Mouse (Mus musculus) liver, embryonic 14.5 days (tissue): ENCODE measurements around the gene Xpnpep2. TPM values are rescaled to one million over a fixed set of nuclear protein-coding genes. Genes with fewer than 3 reads are reported as not detected.

Experiments used
- ATAC-seq: fragments of 200-750 bp; cut with Nextera tagmentation; 2 replicates; pipeline ENCODE4 v1.8.0; 2017; ENCODE audit warnings: moderate number of reproducible peaks, mild to moderate bottlenecking, moderate library complexity; ENCODE audit not compliant: insufficient read depth
- DNase-seq, 3 experiments: peaks; one replicate each; pipeline ENCODE4 v3.0.0-alpha.2; 2012 to 2013; ENCODE audit warnings: low read depth in 3 of 3, low spot score in 3 of 3
- H3K27ac ChIP-seq: fragments of 300-500 bp; sonication (generic); 2 replicates; pipeline ENCODE4 v1.5.1; 2014; ENCODE audit warnings: moderate library complexity, mild to moderate bottlenecking, control low read depth, inconsistent platforms
- H3K27me3 ChIP-seq: fragments of 300-500 bp; sonication (generic); 2 replicates; pipeline ENCODE4 v1.6.1; 2014; ENCODE audit warnings: mild to moderate bottlenecking, low read length, moderate library complexity; ENCODE audit not compliant: control insufficient read depth, insufficient read depth
- H3K36me3 ChIP-seq: fragments of 300-500 bp; sonication (generic); replicated peaks from 2 replicates; pipeline ENCODE4 v1.6.1; 2014; ENCODE audit warnings: low read depth; ENCODE audit not compliant: control insufficient read depth, insufficient read depth
- H3K4me1 ChIP-seq, 2 experiments: fragments of 200-500 bp in 1 of 2; fragments of 300-500 bp in 1 of 2; sonication (generic) in 1 of 2; replicated peaks; 2 replicates each; pipeline ENCODE4 v1.6.1; 2012 to 2014; ENCODE audit warnings: antibody characterized with exemption in 1 of 2, inconsistent platforms in 1 of 2, low read length in 1 of 2; ENCODE audit not compliant: control insufficient read depth in 2 of 2, insufficient read depth in 2 of 2
- H3K4me2 ChIP-seq: fragments of 300-500 bp; sonication (generic); 2 replicates; pipeline ENCODE4 v1.6.1; 2014; ENCODE audit warnings: low read depth, mild to moderate bottlenecking, control low read depth, moderate library complexity
- H3K4me3 ChIP-seq, 2 experiments: fragments of 200-500 bp in 1 of 2; fragments of 300-500 bp in 1 of 2; sonication (generic) in 1 of 2; 2 replicates each; pipeline ENCODE4 v1.5.1; 2012 to 2014; ENCODE audit warnings: low read depth in 2 of 2, low read length in 2 of 2, mild to moderate bottlenecking in 2 of 2, control low read depth in 1 of 2, inconsistent platforms in 1 of 2, moderate library complexity in 1 of 2; ENCODE audit not compliant: insufficient read depth in 1 of 2
- H3K9ac ChIP-seq: fragments of 300-500 bp; sonication (generic); replicated peaks from 2 replicates; pipeline ENCODE4 v1.6.1; 2014; ENCODE audit warnings: mild to moderate bottlenecking, control low read depth, moderate library complexity
- H3K9me3 ChIP-seq: fragments of 300-500 bp; sonication (generic); 2 replicates; pipeline ENCODE4 v1.6.1; 2016; ENCODE audit warnings: low read length, mixed read lengths; ENCODE audit not compliant: control insufficient read depth
- CTCF ChIP-seq: IDR thresholded peaks from 2 replicates; pipeline ENCODE4 v1.5.1; 2016; ENCODE audit warnings: antibody characterized with exemption, low read depth, control low read depth
- EP300 ChIP-seq: IDR thresholded peaks from 2 replicates; pipeline ENCODE4 v1.6.1; 2016; ENCODE audit warnings: antibody characterized with exemption, low read depth
- WGBS: fragments of 180-500 bp; shearing (Covaris S2); extraction: QIAGEN DNeasy Blood & Tissue Kit; methylation state at CpG from one replicate; pipeline ENCODE4 v1.1.7; 2014; ENCODE audit not compliant: insufficient replicate concordance; 5-methylcytosine and 5-hydroxymethylcytosine counted together
- polyA plus RNA-seq, 2 experiments: library from polyadenylated mRNA; depleted of rRNA in 1 of 2; stranded (reverse) in 1 of 2; unstranded in 1 of 2; fragments of >200 nt; fragmentation: Nextera tagmentation in 1 of 2; extraction: Ambion mirVana in 1 of 2; gene quantifications; 2 replicates each; pipeline versions ENCODE4 v1.2.1 to v1.2.3; 2012 to 2014

Gene Xpnpep2
- polyA plus RNA-seq, 2 experiments, result 0.01 to 0.23 TPM

DNA sequence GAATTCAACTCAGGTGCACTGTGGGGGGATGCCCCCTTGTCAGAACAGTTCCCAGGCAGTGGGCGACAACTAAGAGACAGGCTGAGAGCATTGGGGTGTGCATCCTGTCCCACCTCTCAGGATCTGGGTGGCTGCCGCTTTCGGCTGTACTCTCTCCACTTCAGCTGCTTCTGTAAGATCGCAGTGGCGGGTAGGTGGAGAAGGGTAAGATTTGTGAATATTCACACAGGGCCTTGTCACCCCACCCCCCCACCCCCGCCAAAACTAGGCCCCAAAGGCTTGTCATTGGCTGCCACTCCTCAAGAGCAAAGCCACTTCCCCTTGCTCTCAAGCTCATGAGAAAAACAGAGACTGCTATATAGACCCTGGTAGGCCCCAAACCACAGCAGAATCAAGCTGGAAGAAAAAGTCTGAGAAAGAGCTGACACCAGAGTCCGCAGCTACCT lies 39.2 kb downstream of the Xpnpep2 start:
- H3K4me3 ChIP-seq, result peak overlapping the region; percentile 21 to 45; a peak in 2 of 4 replicates
- peaks cover under 1 to 11% of the 10 kb centered on the region in 2 experiments for H3K4me1 ChIP-seq
- no peak overlapping the region for H3K9ac ChIP-seq
- H3K27ac ChIP-seq, result no peak overlapping the region
- TF ChIP-seq EP300 (no peak), CTCF (no peak)
- no peak for ATAC-seq
- peak overlapping the region; percentile 26 for H3K4me2 ChIP-seq
- 29% methylated on average over 7 of the region's 7 CpGs for WGBS
- no peaks in the 10 kb centered on the region for H3K36me3 ChIP-seq
- H3K9me3 ChIP-seq, result no peaks in the 10 kb centered on the region
- no peaks in the 10 kb centered on the region for H3K27me3 ChIP-seq
- DNase-seq, result no peak

DNA sequence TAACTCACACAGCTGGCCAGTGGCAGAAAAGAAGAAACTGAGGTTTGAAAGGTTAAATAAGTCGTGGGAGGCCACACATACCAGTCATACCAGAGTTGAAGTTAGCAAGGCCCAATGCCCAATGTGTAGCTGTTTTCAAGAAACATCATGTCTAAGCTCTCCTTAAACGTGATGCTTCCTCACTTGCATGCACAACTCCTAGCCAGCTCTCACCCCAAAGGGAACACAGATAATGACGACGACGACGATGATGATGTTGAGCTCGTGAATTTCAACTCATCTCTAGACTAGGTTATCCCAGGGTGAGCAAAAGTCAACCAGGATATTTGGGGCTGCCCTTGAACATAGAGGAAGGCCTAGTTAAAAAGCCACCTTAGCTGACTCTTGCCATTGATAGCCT lies 43.6 kb downstream of the Xpnpep2 start:
- Histone ChIP-seq H3K27me3 (no peaks in the 10 kb centered on the region), H3K4me1 (peaks cover 17 to 21% of the 10 kb centered on the region in 2 experiments), H3K27ac (no peak overlapping the region), H3K4me3 (no peak overlapping the region), H3K9ac (no peak overlapping the region), H3K9me3 (no peaks in the 10 kb centered on the region), H3K36me3 (no peaks in the 10 kb centered on the region), H3K4me2 (no peak overlapping the region)
- DNase-seq (no peak), ATAC-seq (no peak)
- 47% methylated on average over 7 of the region's 7 CpGs for WGBS
- TF ChIP-seq CTCF, result no peak
- TF ChIP-seq EP300, result no peak

DNA sequence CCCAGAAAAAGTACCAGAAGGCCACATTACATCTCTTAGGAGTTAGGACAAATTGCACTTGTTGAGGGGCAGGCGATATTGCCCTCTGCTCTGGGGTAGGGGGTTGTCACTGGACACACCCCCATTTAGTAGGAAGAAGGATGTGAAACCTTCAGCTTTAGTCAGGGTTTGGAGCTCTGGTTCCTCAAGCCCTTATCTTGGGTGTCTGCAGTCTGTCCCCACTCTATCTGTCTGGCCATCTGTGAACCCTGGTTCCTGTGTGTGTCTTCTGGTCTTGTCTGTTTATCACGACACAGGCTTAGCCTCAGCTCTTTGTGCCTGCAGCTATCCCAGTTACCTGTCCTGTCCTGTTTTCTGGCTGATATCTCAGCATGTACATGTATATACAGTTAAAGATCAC lies 44.9 kb downstream of the Xpnpep2 start:
- no peak for TF ChIP-seq CTCF
- TF ChIP-seq EP300, result peak; percentile 88
- Histone ChIP-seq H3K4me1 (peaks cover 17 to 21% of the 10 kb centered on the region in 2 experiments), H3K9me3 (no peaks in the 10 kb centered on the region), H3K9ac (no peak overlapping the region), H3K4me3 (no peak overlapping the region), H3K27me3 (no peaks in the 10 kb centered on the region), H3K27ac (no peak overlapping the region), H3K36me3 (no peaks in the 10 kb centered on the region), H3K4me2 (peak overlapping the region; percentile 26)
- DNase-seq (peak; percentile 58 to 68 (median 65)), ATAC-seq (peak; percentile 95)
- 16% methylated on average over 2 of the region's 2 CpGs for WGBS

DNA sequence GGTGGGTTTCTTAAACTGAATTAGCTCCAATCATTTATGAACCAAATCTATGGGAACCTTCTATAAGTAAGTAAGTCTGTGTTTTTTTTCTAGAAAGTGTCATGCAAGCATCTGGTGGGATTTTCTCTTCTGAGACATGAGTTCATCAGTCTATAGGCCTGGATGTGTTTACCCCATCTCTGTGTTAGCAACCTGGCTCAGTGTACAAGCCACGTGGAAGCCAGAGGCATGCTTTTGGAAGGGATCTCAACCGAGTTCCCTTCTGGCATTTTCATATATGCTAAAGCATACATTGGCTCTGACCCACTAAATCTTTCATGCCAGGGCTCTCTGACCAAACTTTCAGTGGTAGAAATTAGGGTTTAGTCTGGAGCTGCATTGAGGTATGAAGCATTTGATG lies 45.4 kb downstream of the Xpnpep2 start:
- DNase-seq, result no peak
- Histone ChIP-seq H3K9ac (no peak overlapping the region; the same call in 1 of the 2 replicates), H3K4me2 (no peak overlapping the region), H3K27ac (0 out of 2 replicates have a peak overlapping the region, but pooled peaks have one; percentile 10), H3K9me3 (no peaks in the 10 kb centered on the region), H3K4me3 (no peak overlapping the region), H3K36me3 (no peaks in the 10 kb centered on the region), H3K27me3 (no peaks in the 10 kb centered on the region), H3K4me1 (peaks cover 17 to 21% of the 10 kb centered on the region in 2 experiments)
- no peak for ATAC-seq
- 30% methylated on average over 2 of the region's 2 CpGs for whole genome bisulfite sequencing
- TF ChIP-seq EP300 (no peak), CTCF (no peak)

DNA sequence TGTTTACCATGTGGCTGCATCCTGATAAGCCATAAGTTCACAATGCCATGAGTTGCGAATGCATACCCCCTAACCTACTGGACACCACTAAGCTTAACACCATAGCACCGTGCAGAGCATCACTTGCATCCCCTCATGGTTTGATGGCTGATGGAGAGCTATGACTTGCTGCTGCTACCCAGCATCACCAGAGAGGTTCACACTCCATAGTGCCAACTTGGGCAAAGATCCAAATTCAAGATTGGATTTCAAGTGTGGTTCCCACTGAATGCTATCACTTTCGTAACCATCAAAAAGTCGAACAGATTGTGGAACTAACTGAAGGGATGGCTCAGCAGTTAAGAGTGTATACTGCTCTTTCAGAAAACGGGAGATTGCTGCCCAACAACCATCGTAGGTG lies 47.0 kb downstream of the Xpnpep2 start:
- Histone ChIP-seq H3K9me3 (no peaks in the 10 kb centered on the region), H3K27ac (no peak overlapping the region), H3K27me3 (no peaks in the 10 kb centered on the region), H3K4me3 (no peak overlapping the region), H3K36me3 (no peaks in the 10 kb centered on the region), H3K9ac (no peak overlapping the region), H3K4me2 (no peak overlapping the region), H3K4me1 (peaks cover 17 to 21% of the 10 kb centered on the region in 2 experiments)
- 63% methylated on average over 6 of the region's 6 CpGs for WGBS
- no peak for TF ChIP-seq EP300
- DNase-seq (no peak), ATAC-seq (no peak)
